Mouse (Mus musculus) cerebellum, postnatal 36 days (tissue): ENCODE measurements around the gene Chd2.
A peak's percentile ranks its signal among the peaks of the same experiment; 100 is the strongest.

Experiments
- DNase-seq, 2 experiments: peaks; one replicate each; pipeline ENCODE4 v3.0.0; 2021 to 2022; ENCODE audit warnings: mixed read lengths in 2 of 2

Chd2 gene

DNA sequence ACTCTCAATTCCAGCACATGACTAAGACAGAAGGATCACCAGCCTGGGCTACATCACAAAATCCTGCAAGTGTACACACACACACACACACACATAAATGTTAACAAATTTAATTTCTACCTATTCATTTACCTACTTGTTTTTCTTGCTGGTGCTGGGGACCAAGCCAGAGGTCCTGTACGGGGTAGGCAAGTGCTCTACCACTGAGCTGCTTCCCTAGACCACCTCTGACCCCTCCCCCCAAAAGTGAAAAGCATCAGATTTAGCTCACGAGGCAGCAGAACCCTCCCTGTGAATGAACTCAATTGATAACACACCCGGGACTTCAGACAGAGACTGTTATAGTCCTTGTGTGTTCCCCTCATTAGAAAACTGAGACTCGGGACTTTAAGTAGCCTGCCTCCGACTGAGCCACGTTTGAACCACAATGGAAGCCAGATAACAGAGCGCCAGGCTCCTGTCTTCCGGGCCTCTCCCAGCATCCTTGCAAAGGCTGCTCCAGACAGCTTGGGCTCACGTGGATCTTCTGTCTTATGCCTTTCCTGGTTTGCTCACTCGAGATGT lies 19.9 kb upstream of the Chd2 start:
- peak in 1 of 2 experiments; percentile 1 for DNase-seq

DNA sequence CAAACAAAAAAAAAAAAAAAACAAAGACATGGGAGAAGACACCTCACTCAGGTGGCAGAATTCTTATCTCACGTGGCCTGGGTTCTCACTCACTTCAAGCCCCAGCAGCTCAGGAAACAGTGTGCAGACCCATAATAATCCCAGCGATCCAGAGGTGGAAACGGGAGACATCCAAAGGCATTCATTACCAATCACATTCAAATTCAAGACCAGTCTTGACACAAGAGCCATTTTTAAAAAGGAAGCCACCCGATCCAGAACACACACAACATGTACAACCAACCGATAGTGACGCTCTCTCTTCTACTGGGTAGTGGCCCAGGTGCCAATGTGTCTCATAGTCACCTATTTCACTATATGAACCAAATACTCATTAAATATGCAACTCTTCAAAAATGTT lies 19.2 kb upstream of the Chd2 start:
- DNase-seq: peak in 1 of 2 experiments; percentile 2

DNA sequence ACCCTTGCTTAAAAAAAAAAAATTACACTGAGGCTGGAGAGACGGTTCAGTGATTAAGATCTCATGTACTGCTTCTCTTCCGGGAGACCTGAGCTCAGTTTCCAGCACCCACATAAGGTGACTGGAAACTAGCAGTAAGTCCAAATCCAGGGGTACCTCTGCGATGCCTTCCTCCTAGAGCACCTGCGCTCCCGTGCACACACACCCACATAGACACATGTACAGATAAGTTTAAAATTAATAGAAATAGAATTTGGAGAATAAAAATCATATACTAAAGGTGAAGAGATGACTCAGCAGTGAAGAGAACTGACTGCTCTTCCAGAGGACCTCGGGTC lies 18.2 kb upstream of the Chd2 start:
- DNase-seq: peak in 1 of 2 experiments; percentile 5

DNA sequence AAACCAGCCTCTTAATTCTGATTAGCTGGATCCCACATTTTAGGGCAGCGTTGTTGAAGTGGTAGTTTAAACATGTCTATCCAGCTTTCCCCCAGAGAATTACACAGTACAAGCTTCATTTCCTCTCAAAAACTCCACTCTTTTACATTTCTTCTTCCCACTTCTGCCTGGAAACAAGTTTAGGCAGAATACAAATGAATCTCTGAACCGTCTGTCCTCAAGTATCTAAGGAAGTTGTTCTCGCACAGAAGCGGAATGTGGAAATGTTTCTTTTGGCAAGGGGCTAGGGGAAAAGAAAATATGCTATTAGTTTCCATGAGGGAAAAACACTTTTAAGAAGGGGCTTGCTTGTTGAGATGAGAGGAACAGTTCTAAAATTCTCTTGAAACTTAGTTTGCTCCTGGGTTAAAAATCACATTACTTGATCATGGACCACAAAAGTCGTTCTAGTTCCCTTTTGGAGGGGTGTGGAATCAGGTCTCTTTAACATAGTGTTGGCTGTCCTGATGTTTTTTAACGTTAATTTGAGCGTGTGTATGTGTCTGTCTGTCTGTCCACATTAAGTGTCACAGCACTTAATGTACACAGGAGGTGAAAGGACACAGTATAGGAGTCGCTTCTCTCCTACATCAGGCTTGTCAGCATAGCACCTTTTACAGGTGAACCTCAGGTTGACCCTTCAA lies 17.7 kb upstream of the Chd2 start:
- peak in 1 of 2 experiments; percentile 4 for DNase-seq

DNA sequence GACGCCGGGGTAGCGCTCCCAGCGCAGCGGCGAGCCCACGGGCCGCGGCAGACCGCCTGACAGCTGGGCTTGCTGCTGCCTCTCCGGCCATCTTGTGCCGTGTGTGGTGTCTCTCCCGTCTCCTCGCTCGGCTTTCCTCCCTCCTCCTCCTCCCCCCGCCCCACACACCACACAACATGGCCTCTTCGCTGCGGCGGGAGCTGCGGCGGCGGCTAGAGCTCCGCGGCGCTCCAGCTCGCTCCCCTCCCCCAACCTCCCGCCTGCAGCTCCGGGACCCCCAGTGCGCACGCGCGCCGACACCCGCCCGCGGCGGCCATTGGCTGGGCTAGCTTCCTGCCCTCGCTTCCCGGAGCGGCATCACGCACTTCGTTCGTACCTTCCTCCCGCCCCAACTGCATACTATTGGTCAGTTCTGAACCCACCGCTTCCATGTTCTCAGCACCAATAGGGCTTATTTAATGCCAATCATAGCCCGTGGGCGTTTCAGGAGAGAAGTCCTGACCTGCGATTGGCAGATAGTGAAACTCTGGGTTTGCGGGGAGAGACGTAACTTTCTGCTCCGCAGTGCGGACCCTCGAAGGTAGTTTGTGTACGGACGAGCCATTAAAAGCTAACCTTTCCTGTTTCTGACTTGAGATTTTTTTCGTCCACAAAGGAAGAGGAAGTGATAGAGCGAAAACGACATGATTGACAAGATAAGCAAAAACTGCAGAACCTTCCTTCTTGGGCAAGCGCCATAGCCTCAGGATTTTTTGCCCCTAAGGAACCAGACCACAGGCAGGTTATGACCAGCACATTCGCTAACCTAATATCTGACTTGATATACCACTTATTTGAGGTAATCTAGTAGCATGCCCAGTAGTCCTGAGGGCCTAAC lies 16.9 kb upstream of the Chd2 start:
- DNase-seq: peak; percentile 99 to 100

DNA sequence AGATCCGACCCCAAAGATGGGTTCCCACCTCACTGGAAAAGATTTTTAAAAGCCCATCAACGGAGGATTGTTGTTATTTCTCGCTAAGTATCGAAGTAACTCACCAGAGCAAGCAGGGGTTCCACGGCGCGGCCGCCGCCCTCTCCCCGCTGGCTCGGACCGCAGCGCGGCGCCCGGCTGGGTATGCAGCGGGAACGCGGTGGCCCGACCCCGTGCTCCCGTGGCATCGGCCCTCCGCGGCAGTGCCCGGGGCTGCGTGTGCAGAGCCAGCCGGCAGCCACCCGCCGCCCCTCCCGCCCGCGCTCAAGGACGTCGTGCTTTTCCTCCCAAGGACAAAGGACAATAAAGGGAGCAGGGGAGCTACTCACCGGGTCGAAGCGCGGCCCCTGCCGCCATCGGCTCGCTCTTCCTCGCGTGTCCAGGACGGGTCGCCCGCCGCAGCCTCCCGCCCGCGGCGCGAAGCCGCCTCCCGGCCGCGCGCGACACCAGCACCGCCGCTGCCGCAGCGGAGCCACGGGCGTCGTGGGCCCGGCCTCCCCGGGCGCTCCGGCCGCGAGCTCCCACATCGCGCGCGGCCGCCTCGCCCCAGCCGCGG lies 16.1 kb upstream of the Chd2 start:
- peak; percentile 63 for DNase-seq

DNA sequence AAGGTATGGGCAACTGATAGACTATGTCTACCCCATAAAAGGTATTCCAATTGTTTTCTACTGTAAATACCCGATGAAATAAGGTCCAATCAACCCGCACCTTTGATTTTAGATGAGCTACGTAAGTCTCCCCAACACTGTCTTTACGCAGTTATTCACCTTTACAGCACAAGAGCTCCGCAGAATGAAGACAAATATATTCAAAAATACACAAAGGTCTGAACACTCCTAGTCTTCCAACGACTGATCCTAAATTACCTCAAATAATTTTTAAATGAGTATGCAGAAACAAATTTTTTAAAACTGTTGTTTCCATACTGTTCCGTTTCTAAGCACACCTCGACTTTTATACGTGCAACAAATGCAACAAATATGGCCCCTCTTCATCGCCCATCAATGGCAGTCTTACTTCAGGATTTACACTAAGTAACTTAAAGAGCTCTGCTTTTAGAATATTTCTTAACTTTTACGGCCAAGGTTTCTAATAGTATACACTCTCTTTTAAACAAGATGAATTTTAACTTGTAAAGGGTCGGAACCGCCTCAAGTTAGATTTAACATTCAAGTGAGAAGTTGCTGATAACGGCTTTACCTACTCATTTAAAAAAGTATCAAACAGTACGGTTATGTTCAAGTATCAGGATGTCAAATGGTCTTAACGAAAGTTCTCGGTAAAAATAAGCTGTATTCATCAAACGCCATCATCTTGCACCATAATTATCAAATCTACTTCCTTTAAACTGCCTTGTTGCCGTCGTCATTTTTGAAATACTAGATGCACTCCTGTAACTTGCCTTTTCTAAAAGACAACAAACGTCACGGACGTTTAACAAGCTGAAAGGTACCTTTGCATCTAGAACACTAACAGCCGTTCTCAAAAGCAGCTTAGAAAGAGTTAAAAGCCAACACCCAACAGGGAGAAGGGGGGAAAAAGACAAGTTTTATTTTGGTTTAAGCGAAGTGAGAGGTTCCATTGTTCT lies 15.3 kb upstream of the Chd2 start:
- DNase-seq: peak in 1 of 2 experiments; percentile 13

DNA sequence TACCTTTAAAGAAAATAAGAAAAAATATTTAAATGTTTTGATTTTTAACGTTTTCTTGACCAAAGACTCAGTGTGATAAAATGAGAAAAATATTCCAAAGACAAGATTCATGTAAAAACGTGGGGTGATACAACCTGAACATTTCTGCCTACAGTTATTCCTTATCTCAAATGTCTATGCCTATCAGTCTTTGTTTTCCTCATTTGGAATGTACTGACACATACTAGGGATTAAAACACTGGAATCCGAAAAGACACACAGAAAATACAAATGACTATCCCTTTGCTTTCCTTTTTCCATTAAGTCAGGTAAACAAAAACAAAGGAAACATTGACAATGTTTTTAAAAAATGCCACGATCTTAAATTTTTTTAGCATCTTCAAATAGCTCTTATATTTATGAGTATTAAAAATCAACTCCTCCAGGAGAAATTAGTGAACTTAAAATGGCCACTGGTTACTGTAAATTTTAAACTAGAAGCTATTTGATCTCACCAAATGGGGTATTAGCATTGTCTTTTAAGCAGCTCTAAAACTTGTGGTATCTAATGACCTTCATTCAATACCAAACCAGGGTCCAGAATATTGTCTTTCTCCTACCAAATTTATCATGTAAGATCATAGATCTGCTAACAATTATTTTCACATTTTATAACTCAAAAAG lies 14.4 kb upstream of the Chd2 start:
- no peak for DNase-seq

DNA sequence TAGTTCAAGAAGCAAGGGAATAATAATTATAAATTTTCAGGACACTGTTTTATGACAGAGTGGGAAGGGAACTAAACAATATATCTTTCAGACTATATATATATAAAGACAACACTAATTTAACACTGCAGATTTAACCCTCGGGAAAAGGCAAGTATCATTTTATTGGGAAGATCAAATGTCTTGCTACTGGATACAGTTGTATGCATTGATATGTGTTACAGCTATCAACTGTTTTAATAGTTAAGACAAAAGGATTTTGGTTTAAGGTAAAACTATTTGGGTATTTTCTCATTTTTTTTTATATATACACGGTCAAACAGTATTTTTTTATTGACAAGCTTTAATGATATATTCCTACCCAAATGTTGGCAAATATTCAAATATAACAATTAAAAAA lies 13.2 kb upstream of the Chd2 start:
- no peak for DNase-seq

DNA sequence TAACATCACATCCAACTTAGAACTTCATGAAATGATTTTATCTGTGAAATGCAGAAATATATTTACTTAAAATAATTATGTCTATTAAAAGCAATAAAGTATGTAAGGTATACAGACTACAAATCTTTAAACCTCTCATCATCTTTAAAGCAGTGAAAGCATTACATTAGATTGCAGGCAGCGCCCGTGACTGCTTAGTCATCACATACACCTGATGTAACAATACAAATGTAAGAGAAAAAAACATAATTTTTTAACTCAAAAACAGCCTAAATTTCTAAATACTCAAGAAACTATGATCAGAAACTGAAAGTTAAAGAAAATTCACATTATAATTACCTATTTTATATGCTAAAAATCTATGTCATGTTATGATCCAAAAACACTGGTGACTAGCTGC lies 11.5 kb upstream of the Chd2 start:
- peak in 1 of 2 experiments; percentile 2 for DNase-seq

DNA sequence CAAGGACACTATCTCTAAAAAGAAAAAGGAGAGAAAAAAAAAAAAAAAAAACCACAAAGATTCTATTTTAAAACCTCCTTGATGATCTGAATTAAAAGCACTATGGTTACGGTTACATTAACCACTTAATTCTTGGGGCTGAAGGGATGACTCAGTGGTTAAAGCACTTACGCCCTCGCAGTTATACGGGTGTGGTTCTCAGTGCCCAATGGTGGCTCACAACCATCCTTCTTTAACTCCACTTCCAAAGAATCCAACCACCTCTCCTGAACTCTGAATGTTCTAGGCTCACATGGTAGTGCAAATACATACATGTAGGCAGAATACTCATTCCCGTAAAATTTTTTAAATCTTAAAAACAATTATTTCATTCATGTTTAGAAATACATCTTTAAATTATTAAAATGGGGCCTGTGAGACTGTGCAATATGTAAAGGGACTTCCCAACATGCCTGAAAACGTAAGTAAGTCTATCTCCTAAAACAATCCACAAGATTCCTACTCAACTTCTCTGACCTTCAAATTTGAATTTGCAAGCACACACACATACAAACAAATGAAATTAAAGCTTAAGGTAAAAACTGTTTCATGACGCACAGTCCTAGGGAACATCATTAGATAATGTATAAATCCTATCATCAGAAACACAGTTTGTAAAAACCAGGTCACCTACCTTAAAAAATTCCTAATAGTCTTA lies 10.6 kb upstream of the Chd2 start:
- DNase-seq: peak in 1 of 2 experiments; percentile 5

DNA sequence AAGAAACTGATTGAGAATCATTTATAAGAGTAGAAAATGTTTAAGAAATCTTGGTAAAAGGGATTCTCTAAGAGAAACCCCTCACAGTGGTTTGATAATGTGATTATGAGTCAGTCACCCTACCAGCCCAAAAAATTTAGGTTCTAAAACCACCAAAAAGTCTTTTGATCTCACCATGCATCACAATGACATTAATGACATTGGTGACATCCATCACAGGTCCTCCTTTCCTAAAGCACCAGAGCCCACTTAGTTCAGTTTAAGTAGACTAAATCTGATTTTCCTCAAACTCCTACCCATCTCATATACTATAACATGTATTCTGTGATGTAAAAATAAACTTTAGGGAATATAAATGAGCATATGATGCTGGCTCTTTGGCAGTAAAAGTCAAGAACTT lies 9.7 kb upstream of the Chd2 start:
- no peak for DNase-seq

DNA sequence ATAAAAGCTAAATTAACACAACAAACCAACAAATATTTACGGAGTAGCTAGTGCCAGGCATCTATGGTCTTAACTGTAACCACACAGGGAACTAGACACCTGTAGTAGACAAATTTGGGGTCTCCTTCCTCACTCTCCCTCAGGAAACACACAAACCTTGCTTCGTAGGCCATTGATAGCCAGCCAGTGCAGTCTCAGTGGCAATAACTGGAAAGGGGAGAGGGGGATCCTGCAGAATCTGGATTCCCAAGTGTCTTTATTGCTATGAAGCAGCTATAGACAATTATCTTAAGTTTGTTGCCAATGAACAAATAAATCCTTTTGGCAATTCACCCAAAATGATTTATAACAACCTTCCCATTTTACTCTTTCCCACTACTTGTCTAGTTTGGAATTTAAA lies 6.4 kb upstream of the Chd2 start:
- no peak for DNase-seq

DNA sequence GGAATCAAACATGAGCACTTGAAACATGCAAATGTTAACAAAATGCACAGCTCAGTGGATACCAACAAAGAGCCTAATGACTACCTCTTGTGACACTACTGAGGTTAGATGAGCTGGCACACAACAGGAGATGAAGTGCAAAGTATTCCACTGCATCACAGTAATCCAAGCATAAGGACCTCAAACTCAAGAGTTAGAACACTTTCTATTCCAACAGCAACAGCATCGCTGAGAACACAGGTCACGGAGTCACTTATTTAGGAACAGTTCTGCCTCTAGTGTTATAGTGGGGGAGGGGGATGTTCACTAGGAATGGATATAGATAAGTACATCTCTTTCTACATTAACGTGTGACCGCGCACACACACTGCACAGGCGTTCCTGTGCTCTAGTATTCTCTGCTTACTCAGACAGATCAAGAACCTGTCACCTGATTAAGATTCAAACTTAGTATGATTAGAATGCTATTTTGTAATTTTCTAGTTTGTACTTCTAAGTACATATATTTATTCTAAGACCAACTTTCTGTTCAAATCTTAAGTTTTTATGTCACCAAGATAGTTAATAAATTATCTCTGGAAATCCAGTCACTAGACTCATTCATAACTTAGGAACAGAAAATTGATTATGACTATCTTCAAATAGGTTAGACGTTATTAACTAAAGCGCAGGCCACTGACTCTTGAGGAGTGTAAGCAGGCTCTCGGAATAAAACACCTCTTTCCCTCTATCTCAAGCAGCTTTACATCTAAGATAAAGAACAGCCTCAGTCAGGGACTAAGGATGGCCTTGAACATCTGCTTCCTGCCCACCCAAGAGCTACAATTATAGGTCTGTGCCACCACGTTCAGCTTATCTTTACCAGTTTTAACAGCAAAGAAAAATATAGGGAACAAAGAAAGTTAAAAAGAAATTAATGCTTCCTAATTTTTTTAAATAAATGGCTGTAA lies 5.2 kb upstream of the Chd2 start:
- DNase-seq: no peak

DNA sequence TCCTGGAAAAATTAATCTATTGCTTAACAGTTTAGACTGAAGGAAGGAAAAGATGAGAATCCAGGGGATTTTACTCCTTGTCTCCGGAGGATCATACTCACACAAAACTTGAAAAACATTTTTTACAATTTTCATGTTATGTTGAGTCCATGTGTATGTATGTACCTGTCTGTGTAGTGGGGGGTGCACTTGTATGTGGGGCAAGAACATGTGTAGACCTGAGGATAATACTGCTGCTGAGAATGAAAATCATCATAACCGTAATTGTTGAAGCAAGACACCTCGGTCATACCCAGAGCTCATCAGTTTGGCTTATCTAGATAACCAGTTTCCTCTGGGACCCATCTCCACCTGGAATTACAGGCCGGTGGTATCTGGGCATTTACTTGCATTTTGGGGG lies 3.4 kb upstream of the Chd2 start:
- DNase-seq: no peak

DNA sequence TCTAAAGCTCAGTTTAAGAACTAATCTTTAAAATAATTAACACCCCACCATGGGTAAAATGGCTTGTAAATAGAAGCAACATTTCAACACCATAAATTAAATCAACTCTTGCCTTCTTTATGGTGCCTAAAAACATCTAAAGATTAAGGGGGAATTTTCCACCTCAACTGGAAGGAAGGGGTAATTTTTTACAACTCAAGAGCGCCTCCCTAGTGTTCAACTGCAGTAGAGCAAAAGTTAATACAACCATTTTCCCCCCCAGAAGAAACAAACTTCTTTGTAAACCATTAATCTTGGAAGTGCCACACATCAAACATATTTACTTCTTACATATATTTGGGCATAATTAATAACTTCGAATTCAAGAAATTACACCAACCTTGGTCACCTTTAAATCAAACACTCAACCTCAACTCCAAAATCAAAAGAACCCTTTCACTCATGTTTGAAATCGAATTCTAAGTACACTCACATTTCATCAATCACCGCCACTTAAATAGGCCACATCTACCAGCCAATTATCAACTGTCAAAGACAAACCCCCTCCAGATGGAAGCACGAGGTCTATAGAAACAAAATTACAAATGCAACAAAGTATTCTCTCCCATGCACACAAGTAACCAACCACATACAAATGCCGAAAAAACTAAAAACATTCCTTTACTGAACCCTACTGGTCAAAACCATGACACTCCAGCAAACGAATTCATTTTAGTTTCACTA lies 662 bp upstream of the Chd2 start:
- no peak for DNase-seq

DNA sequence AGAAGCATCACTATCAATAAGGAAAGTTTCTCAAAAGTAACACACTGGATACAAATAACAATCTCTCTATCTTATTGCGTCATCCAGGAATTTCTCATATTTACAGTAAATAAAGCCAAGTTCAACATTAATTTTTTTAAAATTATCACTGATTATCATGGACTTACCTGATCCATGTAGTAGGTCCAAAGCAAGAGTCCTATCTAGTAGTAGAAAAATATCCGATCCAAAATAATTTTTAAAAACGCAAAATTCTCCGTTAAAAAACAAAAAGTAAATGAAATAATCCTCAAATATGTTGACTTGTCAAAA lies 595 bp downstream of the Chd2 start:
- no peak for DNase-seq

DNA sequence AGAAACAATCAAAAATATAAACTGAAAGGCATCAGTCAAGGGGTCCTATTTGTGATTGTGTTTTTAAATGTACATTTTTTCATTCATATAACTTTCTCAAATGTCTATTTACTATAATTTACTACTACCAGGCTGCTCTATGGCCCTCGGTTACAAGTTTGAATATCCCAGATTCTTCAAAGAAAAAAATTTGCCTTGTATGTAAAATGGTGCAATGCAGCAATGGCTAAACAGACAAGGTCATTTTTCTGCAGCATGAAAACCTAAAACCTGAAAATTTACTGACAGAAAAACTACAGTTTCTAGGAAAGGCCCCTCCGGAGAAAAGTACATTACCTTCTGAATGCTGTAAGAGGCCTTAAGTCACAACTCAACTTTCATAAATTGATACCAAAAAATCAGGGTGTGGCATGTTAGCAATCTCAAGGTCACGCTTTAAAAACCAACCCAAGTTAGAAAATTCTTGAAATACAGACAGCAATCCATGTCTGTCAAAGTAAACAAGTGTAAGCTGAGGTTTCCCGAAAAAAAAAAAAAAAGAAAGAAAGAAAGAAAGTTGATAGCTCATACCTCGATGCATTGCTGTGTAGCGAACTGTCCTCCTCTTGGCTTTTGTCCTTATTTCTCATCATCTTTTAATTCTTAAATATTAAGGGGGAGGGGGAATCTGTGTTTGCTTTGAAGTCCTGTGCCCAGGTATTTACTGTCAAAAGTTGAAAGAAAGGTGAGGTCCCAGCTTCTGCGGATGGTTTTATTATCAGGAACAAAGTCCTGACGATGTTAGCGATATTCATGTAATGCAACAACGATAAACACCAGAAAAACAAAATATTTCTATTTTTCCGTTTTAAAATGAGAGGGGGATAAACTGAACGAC lies 1.2 kb downstream of the Chd2 start:
- DNase-seq: no peak
